Mouse (Mus musculus): ENCODE measurements at regions not wholly inside any gene's neighbourhood (a gene's known extent, or its start where the extent isn't known, plus 50 kb on each side); places are given as distances from the start of the nearest gene placed in this dataset.

DNA sequence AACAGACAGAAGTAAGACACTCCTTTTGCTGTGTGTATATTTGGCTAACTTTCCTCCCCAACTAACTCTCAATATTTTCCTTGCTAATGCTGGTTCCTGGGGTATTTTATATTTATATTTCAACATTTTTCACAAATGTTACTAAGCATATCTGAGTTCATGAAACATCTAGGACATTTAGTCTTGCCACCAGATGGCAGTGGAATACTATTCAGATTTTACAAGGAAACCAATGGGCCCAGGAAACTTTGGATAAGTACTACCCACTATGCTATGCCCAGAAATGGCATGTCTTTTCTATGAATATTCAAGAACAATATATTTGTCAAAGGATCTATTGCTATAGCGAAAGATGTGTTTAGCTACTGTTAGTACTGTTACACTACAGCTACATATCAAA is 251.1 kb downstream of the Car8 start:
- Histone ChIP-seq H3K27ac (no peak overlapping the region), H3K4me3 (no peak overlapping the region), H3K9me3 (no peaks in the 10 kb centered on the region), H3K36me3 (no peaks in the 10 kb centered on the region), H3K27me3 (no peaks in the 10 kb centered on the region), H3K9ac (no peak overlapping the region), H3K4me1 (no peaks in the 10 kb centered on the region), H3K4me2 (no peak overlapping the region)
- 88% methylated on average over 1 of the region's 1 CpGs for WGBS
- no peak for ATAC-seq (ENCODE audit: insufficient number of reproducible peaks, low FRiP score, low TSS enrichment, low read depth)

DNA sequence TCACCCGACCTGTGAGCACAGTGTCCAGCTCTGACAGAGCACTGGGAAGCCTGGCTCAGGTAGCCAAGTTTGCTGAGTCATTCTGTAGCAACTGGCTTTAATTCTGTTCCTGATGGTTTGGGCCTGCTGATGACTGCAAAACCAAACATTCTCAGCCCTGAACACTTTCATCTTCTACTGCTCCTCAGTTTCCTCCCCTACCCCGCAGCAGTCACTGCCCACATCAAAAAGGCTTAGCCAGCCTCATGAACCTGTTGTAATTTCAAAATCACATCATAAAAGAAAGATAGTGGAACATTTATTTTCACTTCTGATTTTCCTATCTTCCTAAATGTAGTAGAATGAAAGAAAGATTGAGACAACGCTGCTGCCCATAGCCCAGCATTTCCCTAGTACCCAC is 251.5 kb downstream of the Car8 start:
- Histone ChIP-seq H3K9me3 (no peaks in the 10 kb centered on the region), H3K9ac (no peak overlapping the region), H3K36me3 (no peaks in the 10 kb centered on the region), H3K27me3 (no peaks in the 10 kb centered on the region), H3K4me1 (no peaks in the 10 kb centered on the region), H3K4me2 (no peak overlapping the region), H3K4me3 (no peak overlapping the region), H3K27ac (no peak overlapping the region)
- whole genome bisulfite sequencing: 76% methylated on average over 3 of the region's 3 CpGs
- ATAC-seq (ENCODE audit: insufficient number of reproducible peaks, low FRiP score, low TSS enrichment, low read depth): no peak

GRCm38 (mm10) chr4:7984814-7985213 is 254.0 kb downstream of the Car8 start:
- WGBS: 90% methylated on average over 6 of the region's 6 CpGs
- Histone ChIP-seq H3K4me3 (no peak overlapping the region), H3K27me3 (no peaks in the 10 kb centered on the region)

DNA sequence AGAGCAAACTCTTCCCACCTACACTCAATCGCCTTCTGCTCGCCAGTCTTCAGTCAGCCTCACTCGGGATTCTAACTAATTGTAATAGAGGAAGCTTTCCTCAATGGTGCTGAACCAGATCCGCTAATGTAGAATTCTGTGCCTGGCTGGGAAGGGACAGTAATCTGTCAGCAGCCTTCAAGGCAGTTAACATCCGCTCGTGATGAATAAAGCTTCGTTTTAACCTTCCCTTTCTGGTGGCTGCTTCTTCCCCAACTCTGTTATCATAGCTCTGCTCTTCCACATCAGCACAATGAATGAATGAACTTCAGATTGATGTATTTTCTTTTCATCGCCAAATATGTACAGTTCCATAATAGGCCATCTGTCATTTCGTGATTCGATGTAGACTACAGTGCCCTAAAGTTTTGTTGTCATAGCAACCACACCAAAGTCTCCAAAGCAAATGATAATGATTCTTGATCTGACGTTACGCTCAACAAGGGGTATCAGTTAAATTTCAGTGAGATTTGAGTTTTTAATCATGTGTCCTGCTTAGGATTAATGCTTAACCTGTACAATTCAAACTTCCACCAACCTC is 259.0 kb downstream of the Car8 start:
- 82% methylated on average over 12 of the region's 12 CpGs for WGBS
- no peak overlapping the region for H3K9ac ChIP-seq

More at GRCm38 (mm10) chr4:7984814-7985213, 254.0 kb downstream of the Car8 start:
- H3K36me3 ChIP-seq: no peaks in the 10 kb centered on the region
- H3K9me3 ChIP-seq: no peaks in the 10 kb centered on the region
- H3K27ac ChIP-seq: no peak overlapping the region
- H3K9ac ChIP-seq: no peak overlapping the region
- no peak overlapping the region for H3K4me2 ChIP-seq
- H3K4me1 ChIP-seq: no peaks in the 10 kb centered on the region
- no peak for ATAC-seq (ENCODE audit: insufficient number of reproducible peaks, low FRiP score, low TSS enrichment, low read depth)

GRCm38 (mm10) chr4:7977661-7978444 is 261.0 kb downstream of the Car8 start:
- Histone ChIP-seq H3K4me3 (no peak overlapping the region), H3K36me3 (no peaks in the 10 kb centered on the region), H3K4me1 (no peaks in the 10 kb centered on the region), H3K9me3 (no peaks in the 10 kb centered on the region), H3K4me2 (no peak overlapping the region), H3K9ac (no peak overlapping the region), H3K27me3 (no peaks in the 10 kb centered on the region), H3K27ac (no peak overlapping the region)
- no peak for ATAC-seq (ENCODE audit: insufficient number of reproducible peaks, low FRiP score, low TSS enrichment, low read depth)
- 44% methylated on average over 5 of the region's 5 CpGs for WGBS

More for the DNA sequence above, 259.0 kb downstream of the Car8 start:
- Histone ChIP-seq H3K4me2 (no peak overlapping the region), H3K27ac (no peak overlapping the region), H3K4me1 (no peaks in the 10 kb centered on the region), H3K27me3 (no peaks in the 10 kb centered on the region), H3K9me3 (no peaks in the 10 kb centered on the region), H3K4me3 (no peak overlapping the region), H3K36me3 (no peaks in the 10 kb centered on the region)
- no peak for ATAC-seq (ENCODE audit: insufficient number of reproducible peaks, low FRiP score, low TSS enrichment, low read depth)

GRCm38 (mm10) chr4:7970272-7970671 is 268.6 kb downstream of the Car8 start:
- Histone ChIP-seq H3K4me1 (no peaks in the 10 kb centered on the region), H3K9me3 (no peaks in the 10 kb centered on the region), H3K9ac (no peak overlapping the region), H3K27ac (no peak overlapping the region), H3K27me3 (no peaks in the 10 kb centered on the region), H3K4me3 (no peak overlapping the region), H3K4me2 (no peak overlapping the region), H3K36me3 (no peaks in the 10 kb centered on the region)
- WGBS: 20% methylated on average over 6 of the region's 6 CpGs
- ATAC-seq (ENCODE audit: insufficient number of reproducible peaks, low FRiP score, low TSS enrichment, low read depth): no peak

- no peak overlapping the region for H3K9ac ChIP-seq
- 93% methylated on average over 5 of the region's 5 CpGs for WGBS
- no peak overlapping the region for H3K4me2 ChIP-seq
- no peak overlapping the region for H3K4me3 ChIP-seq
- H3K36me3 ChIP-seq: no peaks in the 10 kb centered on the region
- H3K27me3 ChIP-seq: no peaks in the 10 kb centered on the region
- ATAC-seq (ENCODE audit: insufficient number of reproducible peaks, low FRiP score, low TSS enrichment, low read depth): no peak
- no peak overlapping the region for H3K27ac ChIP-seq
- no peaks in the 10 kb centered on the region for H3K9me3 ChIP-seq
- H3K4me1 ChIP-seq: 0 out of 2 replicates have a peak, but pooled peaks cover 3% of the 10 kb centered on the region
Measured at GRCm38 (mm10) chr4:7965663-7966062, 273.2 kb downstream of the Car8 start.

GRCm38 (mm10) chr4:7961521-7962172 is 277.2 kb downstream of the Car8 start:
- H3K4me3 ChIP-seq: no peak overlapping the region
- H3K4me2 ChIP-seq: no peak overlapping the region
- H3K4me1 ChIP-seq: 0 out of 2 replicates have a peak, but pooled peaks cover 3% of the 10 kb centered on the region
- no peak overlapping the region for H3K9ac ChIP-seq
- ATAC-seq (ENCODE audit: insufficient number of reproducible peaks, low FRiP score, low TSS enrichment, low read depth): no peak
- 41% methylated on average over 5 of the region's 5 CpGs for WGBS
- no peaks in the 10 kb centered on the region for H3K27me3 ChIP-seq
- H3K27ac ChIP-seq: no peak overlapping the region
- no peaks in the 10 kb centered on the region for H3K36me3 ChIP-seq
- no peaks in the 10 kb centered on the region for H3K9me3 ChIP-seq

DNA sequence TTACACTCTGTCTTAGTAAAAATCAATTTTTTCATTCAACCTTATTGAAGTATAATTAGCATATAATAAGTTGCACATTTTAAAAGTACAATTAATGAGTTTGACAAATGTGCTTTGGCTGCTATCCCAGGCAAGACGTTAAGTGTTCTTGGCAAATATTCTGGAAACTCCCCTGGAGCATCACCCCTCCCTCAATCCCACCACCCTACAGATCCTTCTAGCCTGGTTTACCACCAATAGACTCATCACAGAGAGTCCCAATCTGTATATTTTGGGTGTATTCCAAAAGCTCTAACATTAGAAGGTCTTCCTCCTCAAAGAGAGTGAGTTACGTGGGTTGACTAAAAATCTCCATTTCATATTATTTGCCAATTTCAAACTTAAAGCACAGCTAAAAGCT is 278.5 kb downstream of the Car8 start:
- Histone ChIP-seq H3K27ac (no peak overlapping the region), H3K9me3 (no peaks in the 10 kb centered on the region), H3K4me2 (no peak overlapping the region), H3K4me3 (no peak overlapping the region), H3K4me1 (0 out of 2 replicates have a peak, but pooled peaks cover 3% of the 10 kb centered on the region), H3K9ac (no peak overlapping the region), H3K27me3 (no peaks in the 10 kb centered on the region), H3K36me3 (no peaks in the 10 kb centered on the region)
- 46% methylated on average over 2 of the region's 2 CpGs for WGBS
- no peak for ATAC-seq (ENCODE audit: insufficient number of reproducible peaks, low FRiP score, low TSS enrichment, low read depth)

- WGBS: 59% methylated on average over 1 of the region's 1 CpGs
- Histone ChIP-seq H3K27ac (no peak overlapping the region), H3K36me3 (no peaks in the 10 kb centered on the region), H3K4me3 (no peak overlapping the region), H3K27me3 (no peaks in the 10 kb centered on the region), H3K9ac (no peak overlapping the region), H3K4me1 (no peaks in the 10 kb centered on the region), H3K9me3 (no peaks in the 10 kb centered on the region), H3K4me2 (no peak overlapping the region)
- no peak for ATAC-seq (ENCODE audit: insufficient number of reproducible peaks, low FRiP score, low TSS enrichment, low read depth)
Measured at GRCm38 (mm10) chr4:7948020-7948419, 290.8 kb downstream of the Car8 start.

DNA sequence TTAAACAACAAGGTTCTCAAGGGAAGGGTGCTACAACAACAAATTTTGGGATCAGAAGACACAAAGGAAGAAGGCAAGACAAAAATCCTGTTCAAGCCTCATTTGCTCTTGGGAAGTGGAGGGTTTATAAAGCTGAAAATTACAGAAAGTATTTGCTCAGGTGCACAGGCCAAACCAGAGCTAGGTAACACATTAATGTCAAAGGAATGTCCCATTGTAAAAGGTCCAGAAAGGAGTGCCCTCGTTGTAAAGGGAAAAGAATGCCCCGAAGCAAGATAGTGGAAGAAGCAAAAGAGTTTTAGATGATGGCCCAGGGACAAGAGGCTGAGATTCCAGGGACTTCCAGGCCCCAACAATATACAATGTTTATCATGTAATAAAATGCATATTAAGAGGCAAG is 317.3 kb downstream of the Car8 start:
- Histone ChIP-seq H3K4me2 (no peak overlapping the region), H3K9ac (no peak overlapping the region), H3K36me3 (no peaks in the 10 kb centered on the region), H3K4me3 (no peak overlapping the region), H3K9me3 (no peaks in the 10 kb centered on the region), H3K27me3 (no peaks in the 10 kb centered on the region), H3K4me1 (no peaks in the 10 kb centered on the region), H3K27ac (no peak overlapping the region)
- WGBS: 52% methylated on average over 2 of the region's 2 CpGs
- no peak for ATAC-seq (ENCODE audit: insufficient number of reproducible peaks, low FRiP score, low TSS enrichment, low read depth)

GRCm38 (mm10) chr4:7913191-7913590 is 325.6 kb downstream of the Car8 start:
- no peaks in the 10 kb centered on the region for H3K36me3 ChIP-seq
- 82% methylated on average over 2 of the region's 2 CpGs for WGBS
- H3K4me3 ChIP-seq: no peak overlapping the region
- H3K4me1 ChIP-seq: no peaks in the 10 kb centered on the region
- no peak overlapping the region for H3K9ac ChIP-seq
- H3K27me3 ChIP-seq: no peaks in the 10 kb centered on the region
- ATAC-seq (ENCODE audit: insufficient number of reproducible peaks, low FRiP score, low TSS enrichment, low read depth): no peak
- H3K27ac ChIP-seq: no peak overlapping the region
- H3K4me2 ChIP-seq: no peak overlapping the region
- H3K9me3 ChIP-seq: no peaks in the 10 kb centered on the region

Measured in limb, embryonic 15.5 days (tissue).